Mouse (Mus musculus) left cerebral cortex, postnatal 36 days (tissue): Measurements from ENCODE around the gene Syt1. TPM values are rescaled to one million over a fixed set of nuclear protein-coding genes. Genes with fewer than 3 reads are reported as not detected.

Source experiments
- DNase-seq, 2 experiments: peaks; one replicate each; pipeline ENCODE4 v3.0.0; 2021 to 2022; ENCODE audit warnings: low spot score in 2 of 2, mixed read lengths in 1 of 2
- intact Hi-C: fragments of 180-260 bp; cut with DNase I; formaldehyde crosslinking; loops from one replicate; pipeline ENCODE4 v1.15.1; 2025
- total RNA-seq, 2 experiments: library from RNA; stranded (reverse); gene quantifications; 2 replicates each; pipeline ENCODE4 v1.2.3; 2021

Syt1 gene
- total RNA-seq, 2 experiments from 2014 or later = 1,175 to 1,261 TPM

GRCm38 (mm10) chr10:108668944-108669343 lies 341.8 kb downstream of the Syt1 start:
- intact Hi-C loops = no loop called here

GRCm38 (mm10) chr10:108660295-108660694 lies 350.5 kb downstream of the Syt1 start:
- intact Hi-C loops = no loop called here
- DNase-seq = no peak

More at GRCm38 (mm10) chr10:108668944-108669343, 341.8 kb downstream of the Syt1 start:
- DNase-seq = no peak

- no peak for DNase-seq
- intact Hi-C loops = no loop called here
Measured at GRCm38 (mm10) chr10:108658300-108658699, 352.5 kb downstream of the Syt1 start.

GRCm38 (mm10) chr10:108657669-108658068 lies 353.1 kb downstream of the Syt1 start:
- no peak for DNase-seq
- intact Hi-C loops = no loop called here

GRCm38 (mm10) chr10:108656898-108657297 lies 353.9 kb downstream of the Syt1 start:
- intact Hi-C loops = no loop called here
- DNase-seq = peak in 1 of 2 experiments; percentile 32

GRCm38 (mm10) chr10:108655074-108655473 lies 355.7 kb downstream of the Syt1 start:
- DNase-seq = peak in 1 of 2 experiments; percentile 35
- intact Hi-C loops = no loop called here

- no peak for DNase-seq
- intact Hi-C loops = no loop called here
Measured at GRCm38 (mm10) chr10:108652831-108653230, 358.0 kb downstream of the Syt1 start.

GRCm38 (mm10) chr10:108652066-108652465 lies 358.7 kb downstream of the Syt1 start:
- intact Hi-C loops = no loop called here
- DNase-seq = no peak

- DNase-seq = no peak
- intact Hi-C loops = no loop called here
Measured at GRCm38 (mm10) chr10:108649174-108649573, 361.6 kb downstream of the Syt1 start.

GRCm38 (mm10) chr10:108643915-108644314 lies 366.9 kb downstream of the Syt1 start:
- DNase-seq = no peak

GRCm38 (mm10) chr10:108638095-108638494 lies 372.7 kb downstream of the Syt1 start:
- intact Hi-C loops = no loop called here
- DNase-seq = no peak

More at GRCm38 (mm10) chr10:108643915-108644314, 366.9 kb downstream of the Syt1 start:
- intact Hi-C loops = no loop called here

- intact Hi-C loops = no loop called here
- DNase-seq = no peak
Measured at GRCm38 (mm10) chr10:108636086-108636485, 374.7 kb downstream of the Syt1 start.

GRCm38 (mm10) chr10:108635616-108636015 lies 375.2 kb downstream of the Syt1 start:
- DNase-seq = no peak
- intact Hi-C loops = no loop called here

GRCm38 (mm10) chr10:108630841-108631240 lies 379.9 kb downstream of the Syt1 start:
- no peak for DNase-seq
- intact Hi-C loops = no loop called here

- intact Hi-C loops = no loop called here
- no peak for DNase-seq
Measured at GRCm38 (mm10) chr10:108626404-108626803, 384.4 kb downstream of the Syt1 start.

GRCm38 (mm10) chr10:108623002-108623401 lies 387.8 kb downstream of the Syt1 start:
- DNase-seq = no peak
- intact Hi-C loops = no loop called here

- intact Hi-C loops = no loop called here
- DNase-seq = no peak
Measured at GRCm38 (mm10) chr10:108619861-108620260, 390.9 kb downstream of the Syt1 start.

GRCm38 (mm10) chr10:108619217-108619616 lies 391.6 kb downstream of the Syt1 start:
- no peak for DNase-seq
- intact Hi-C loops = no loop called here

GRCm38 (mm10) chr10:108610057-108610644 lies 400.6 kb downstream of the Syt1 start:
- peak; percentile 50 to 65 for DNase-seq
- intact Hi-C loops = no loop called here

- intact Hi-C loops = no loop called here
- DNase-seq = no peak
Measured at GRCm38 (mm10) chr10:108601672-108602412, 408.9 kb downstream of the Syt1 start.

- intact Hi-C loops = no loop called here
- peak; percentile 54 to 59 for DNase-seq
Measured at GRCm38 (mm10) chr10:108600693-108601092, 410.1 kb downstream of the Syt1 start.
